Comparison of ENCODE assay signal across 9 mouse cellular contexts in genomic region chr16:90995023-90995422, GRCm38 (mm10). TPM values are rescaled to one million over a fixed set of nuclear protein-coding genes. Genes with fewer than 3 reads are reported as not detected.
DNase-seq lines count a peak whose midpoint lies in the region; ATAC-seq and TF ChIP-seq lines count a peak whose summit lies in the region.
"Had no signal": no experiment of that assay in that cellular context is flagged by ENCODE, and none has a peak within 500 bp of the region (broad histone marks: within the 10 kb centered on the region; RNA-seq: fewer than 3 reads in every experiment).

No protein-coding gene starts in this region.

- no peak for TF ChIP-seq CTCF in MEL (IDR thresholded peaks at IDR 0.05 in 2 of 3, conservative IDR thresholded peaks at IDR 0.05 in 1 of 3; ENCODE audit: control insufficient read depth in 1 of 3, insufficient read depth in 1 of 3, low read depth in 2 of 3, low read length in 3 of 3, poor library complexity in 1 of 3, severe bottlenecking in 1 of 3)
- no peak for TF ChIP-seq CTCF in liver, postnatal 0 days (IDR thresholded peaks at IDR 0.05; ENCODE audit: low read depth)

- 0 out of 4 replicates have a peak, but pooled peaks of 1 of the 2 experiments have one; percentile 19 for TF ChIP-seq EP300 in MEL (IDR thresholded peaks at IDR 0.05; ENCODE audit: low read depth in 1 of 2, low read length in 2 of 2)
- no peak for TF ChIP-seq EP300 in liver, postnatal 0 days (IDR thresholded peaks at IDR 0.05; ENCODE audit: low read depth)

- DNase-seq in adrenal gland, postnatal 10 days: peak; percentile 13
- no peak for DNase-seq in adrenal gland, postnatal 4 days (ENCODE audit: low spot score in 2 of 2)
- DNase-seq in MEL (ENCODE audit: low read depth, low spot score): peak; percentile 65
- DNase-seq in liver, postnatal 0 days: no peak
- no peak for DNase-seq in right cerebral cortex, postnatal 10 days (ENCODE audit: low spot score in 2 of 2)
- DNase-seq in testis, postnatal 14 days (ENCODE audit: low spot score): no peak
- DNase-seq: thymus, adult 18-20 months had no signal

- H3K4me2 ChIP-seq in heart, embryonic 12.5 days: peak overlapping the region; percentile 26
- H3K4me2 ChIP-seq in liver, postnatal 0 days (ENCODE audit: low read depth, low read length): peak overlapping the region; percentile 52
- no peak overlapping the region for H3K4me2 ChIP-seq in neural tube, embryonic 15.5 days

- no peak; the same call in 1 of the 2 replicates for ATAC-seq in heart, embryonic 12.5 days (ENCODE audit: insufficient number of reproducible peaks, low FRiP score)
- peak; percentile 51; the same call in 1 of the 2 replicates for ATAC-seq in liver, postnatal 0 days
- ATAC-seq in neural tube, embryonic 15.5 days (ENCODE audit: low FRiP score): no peak

- H3K79me2 ChIP-seq in MEL (ENCODE audit: control insufficient read depth, insufficient read depth, low read length, poor library complexity): peaks cover 6% of the 10 kb centered on the region; the same call in 1 of the 2 replicates

- H3K4me3 ChIP-seq in MEL (ENCODE audit: control insufficient read depth in 1 of 2, insufficient read depth in 1 of 2, low read depth in 2 of 2, low read length in 2 of 2): peak overlapping the region; percentile 37 to 61
- H3K4me3 ChIP-seq in heart, embryonic 12.5 days: no peak overlapping the region
- H3K4me3 ChIP-seq in liver, postnatal 0 days (ENCODE audit: low read depth, low read length): peak overlapping the region; percentile 9
- no peak overlapping the region for H3K4me3 ChIP-seq in neural tube, embryonic 15.5 days (replicated peaks)

- no peaks in the 10 kb centered on the region for H3K9me3 ChIP-seq in MEL (replicated peaks; ENCODE audit: insufficient read depth, low read length)
- no peaks in the 10 kb centered on the region for H3K9me3 ChIP-seq in heart, embryonic 12.5 days (replicated peaks)
- no peaks in the 10 kb centered on the region for H3K9me3 ChIP-seq in liver, postnatal 0 days (ENCODE audit: low read length)
- no peaks in the 10 kb centered on the region for H3K9me3 ChIP-seq in neural tube, embryonic 15.5 days (replicated peaks)

- H3K36me3 ChIP-seq in MEL (ENCODE audit: control insufficient read depth in 1 of 2, insufficient read depth in 2 of 2, low read length in 2 of 2): peaks cover 0 to 15% of the 10 kb centered on the region in 2 experiments; a peak in 2 of 4 replicates
- H3K36me3 ChIP-seq in heart, embryonic 12.5 days: peaks cover 16% of the 10 kb centered on the region
- H3K36me3 ChIP-seq in liver, postnatal 0 days (replicated peaks; ENCODE audit: insufficient read depth, low read length): peaks cover 22% of the 10 kb centered on the region
- peaks cover 23% of the 10 kb centered on the region for H3K36me3 ChIP-seq in neural tube, embryonic 15.5 days

- TF ChIP-seq RAD21 in MEL (IDR thresholded peaks at IDR 0.05; ENCODE audit: low read depth, low read length): no peak

- H3K27ac ChIP-seq in MEL (ENCODE audit: control insufficient read depth, low read depth, low read length): peak overlapping the region; percentile 69
- peak overlapping the region; percentile 62 for H3K27ac ChIP-seq in heart, embryonic 12.5 days (ENCODE audit: poor library complexity, severe bottlenecking)
- peak overlapping the region; percentile 63 for H3K27ac ChIP-seq in liver, postnatal 0 days (ENCODE audit: low read depth)
- H3K27ac ChIP-seq in neural tube, embryonic 15.5 days (replicated peaks): no peak overlapping the region

- TF ChIP-seq POLR2A in MEL (IDR thresholded peaks at IDR 0.05; ENCODE audit: control insufficient read depth in 1 of 2, insufficient read depth in 1 of 2, low read depth in 1 of 2, low read length in 2 of 2, poor library complexity in 1 of 2): no peak

- peak overlapping the region; percentile 48 for H3K9ac ChIP-seq in MEL (ENCODE audit: control insufficient read depth, low read depth, low read length, poor library complexity, severe bottlenecking)
- H3K9ac ChIP-seq in heart, embryonic 12.5 days: 0 out of 2 replicates have a peak overlapping the region, but pooled peaks have one; percentile 22
- no peak overlapping the region for H3K9ac ChIP-seq in liver, postnatal 0 days (replicated peaks)
- no peak overlapping the region for H3K9ac ChIP-seq in neural tube, embryonic 15.5 days (replicated peaks)

- 6% methylated on average over 4 of the region's 4 CpGs for WGBS in heart, embryonic 12.5 days
- WGBS in liver, postnatal 0 days (ENCODE audit: insufficient replicate concordance): 13% methylated on average over 4 of the region's 4 CpGs
- WGBS in neural tube, embryonic 15.5 days: 71% methylated on average over 4 of the region's 4 CpGs

- H3K4me1 ChIP-seq in MEL (ENCODE audit: control insufficient read depth in 1 of 2, insufficient read depth in 2 of 2, low read length in 2 of 2): peaks cover 17 to 21% of the 10 kb centered on the region in 2 experiments
- H3K4me1 ChIP-seq in heart, embryonic 12.5 days (replicated peaks): peaks cover 31% of the 10 kb centered on the region
- H3K4me1 ChIP-seq in liver, postnatal 0 days (ENCODE audit: insufficient read depth): peaks cover 13% of the 10 kb centered on the region
- H3K4me1 ChIP-seq in neural tube, embryonic 15.5 days: peaks cover 4% of the 10 kb centered on the region; the same call in 1 of the 2 replicates

- no peaks in the 10 kb centered on the region for H3K27me3 ChIP-seq in MEL (ENCODE audit: control insufficient read depth in 1 of 2, insufficient read depth in 2 of 2, low read length in 2 of 2)
- H3K27me3 ChIP-seq in heart, embryonic 12.5 days (replicated peaks): no peaks in the 10 kb centered on the region
- no peaks in the 10 kb centered on the region for H3K27me3 ChIP-seq in liver, postnatal 0 days (ENCODE audit: insufficient read depth, low read length)
- no peaks in the 10 kb centered on the region for H3K27me3 ChIP-seq in neural tube, embryonic 15.5 days (replicated peaks)

TF ChIP-seq in MEL, 35 proteins besides CTCF, POLR2A, EP300 and RAD21:
- TF ChIP-seq RCOR1 (IDR thresholded peaks at IDR 0.05; ENCODE audit: low read depth, low read length): peak; percentile 57
- no peak for TF ChIP-seq ZKSCAN1 (IDR thresholded peaks at IDR 0.05; ENCODE audit: low read depth, low read length)
- no peak for TF ChIP-seq KAT2A (conservative IDR thresholded peaks at IDR 0.05; ENCODE audit: low read depth, low read length)
- peak; percentile 62 for TF ChIP-seq GATA1 (IDR thresholded peaks at IDR 0.05; ENCODE audit: low read depth, low read length)
- no peak for TF ChIP-seq POLR2AphosphoS5 (IDR thresholded peaks at IDR 0.05; ENCODE audit: borderline replicate concordance, low read depth, low read length)
- peak; percentile 47; the same call in 1 of the 2 replicates for TF ChIP-seq TAL1 (IDR thresholded peaks at IDR 0.05; ENCODE audit: low read length)
- TF ChIP-seq TCF12 (IDR thresholded peaks at IDR 0.05; ENCODE audit: low read depth, low read length): 0 out of 2 replicates have a peak, but pooled peaks have one; percentile 10
- 0 out of 2 replicates have a peak, but pooled peaks have one; percentile 12 for TF ChIP-seq TBP (IDR thresholded peaks at IDR 0.05; ENCODE audit: low read depth, low read length)

RNA-seq across cellular contexts. Expression of gene Synj1, which starts 16.1 kb away (rescaled TPM):
- 10 to 100 TPM; 30.1 to 30.2 TPM for total RNA-seq in adrenal gland, postnatal 10 days (2021)
- 10 to 100 TPM; 37.6 to 43.6 TPM for total RNA-seq in adrenal gland, postnatal 4 days (2021)
- 5.0 and 8.8 TPM in 2 replicates for total RNA-seq in MEL (2012; rRNA removed)
- polyA plus RNA-seq in MEL (2012; ENCODE audit: insufficient read depth in 1 of 2, insufficient read length in 2 of 2, low read depth in 1 of 2, low replicate concordance in 2 of 2, missing spikeins in 1 of 2): 10 to 100 TPM in 1 of 2 experiments, not detected in 1; 34.5 TPM
- 14.9 and 18.3 TPM in 2 replicates for polyA plus RNA-seq in heart, embryonic 12.5 days (2016; fragmentation: Nextera tagmentation; extraction: Ambion mirVana)
- polyA plus RNA-seq in liver, postnatal 0 days (2015; fragmentation: Nextera tagmentation; extraction: Ambion mirVana): 8.2 and 8.6 TPM in 2 replicates
- 40.6 and 46.2 TPM in 2 replicates for polyA plus RNA-seq in neural tube, embryonic 15.5 days (2015; fragmentation: Nextera tagmentation; extraction: Ambion mirVana)

RNA-seq across cellular contexts. Expression of gene Paxbp1, which starts 49.3 kb away (rescaled TPM):
- 10 to 100 TPM; 35.3 to 55.6 TPM for total RNA-seq in adrenal gland, postnatal 10 days (2021)
- 10 to 100 TPM; 78.9 to 82.0 TPM for total RNA-seq in adrenal gland, postnatal 4 days (2021)
- total RNA-seq in MEL (2012; rRNA removed): 23.8 and 26.3 TPM in 2 replicates
- 10 to 100 TPM in 1 of 2 experiments, not detected in 1; 49.6 TPM for polyA plus RNA-seq in MEL (2012; ENCODE audit: insufficient read depth in 1 of 2, insufficient read length in 2 of 2, low read depth in 1 of 2, low replicate concordance in 2 of 2, missing spikeins in 1 of 2)
- 52.5 and 55.6 TPM in 2 replicates for polyA plus RNA-seq in heart, embryonic 12.5 days (2016; fragmentation: Nextera tagmentation; extraction: Ambion mirVana)
- 10.3 and 10.9 TPM in 2 replicates for polyA plus RNA-seq in liver, postnatal 0 days (2015; fragmentation: Nextera tagmentation; extraction: Ambion mirVana)
- 49.6 and 57.8 TPM in 2 replicates for polyA plus RNA-seq in neural tube, embryonic 15.5 days (2015; fragmentation: Nextera tagmentation; extraction: Ambion mirVana)

Comparison
In these comparisons a context has a peak if more than half of its experiments do, and no peak if none do; other contexts are left out.
1. DNase-seq: peak in adrenal gland, postnatal 10 days (single experiment) and MEL (single experiment); none in adrenal gland, postnatal 4 days (0 of 2), liver, postnatal 0 days (single experiment), right cerebral cortex, postnatal 10 days (0 of 2) and testis, postnatal 14 days (single experiment).
2. H3K4me3 ChIP-seq: peak in MEL (2 of 2) and liver, postnatal 0 days (single experiment); none in heart, embryonic 12.5 days (single experiment) and neural tube, embryonic 15.5 days (single experiment).
3. H3K9ac ChIP-seq: peak in MEL (single experiment) and heart, embryonic 12.5 days (single experiment); none in liver, postnatal 0 days (single experiment) and neural tube, embryonic 15.5 days (single experiment).